In genomic region chr15:88247974-88248625, GRCm38 (mm10) we compare ENCODE assay signal across 9 mouse cellular contexts.
DNase-seq lines count a peak whose midpoint lies in the region; ATAC-seq lines count a peak whose summit lies in the region.
"Had no signal": no experiment of that assay in that cellular context is flagged by ENCODE, and none has a peak within 500 bp of the region (broad histone marks: within the 10 kb centered on the region; RNA-seq: fewer than 3 reads in every experiment).

No protein-coding gene starts in this region.

- 0 out of 2 replicates have a peak overlapping the region, but pooled peaks have one; percentile 21 for H3K9ac ChIP-seq in forebrain, embryonic 14.5 days (ENCODE audit: low read length)
- H3K9ac ChIP-seq: heart, embryonic 15.5 days had no signal

- peaks cover 3% of the 10 kb centered on the region; the same call in 1 of the 2 replicates for H3K4me1 ChIP-seq in forebrain, embryonic 14.5 days (ENCODE audit: control insufficient read depth, insufficient read depth, low read length)
- H3K4me1 ChIP-seq in hindbrain, embryonic 10.5 days (replicated peaks), result peaks cover 17% of the 10 kb centered on the region
- H3K4me1 ChIP-seq: heart, embryonic 15.5 days had no signal

- H3K4me3 ChIP-seq in forebrain, embryonic 14.5 days (ENCODE audit: low read depth, low read length), result no peak overlapping the region
- no peak overlapping the region for H3K4me3 ChIP-seq in hindbrain, embryonic 10.5 days
- H3K4me3 ChIP-seq: heart, embryonic 15.5 days had no signal

- no peaks in the 10 kb centered on the region for H3K9me3 ChIP-seq in forebrain, embryonic 14.5 days (replicated peaks; ENCODE audit: control insufficient read depth, low read length)
- H3K9me3 ChIP-seq in hindbrain, embryonic 10.5 days, result no peaks in the 10 kb centered on the region
- H3K9me3 ChIP-seq: heart, embryonic 15.5 days had no signal

- H3K4me2 ChIP-seq in forebrain, embryonic 14.5 days (ENCODE audit: low read length), result no peak overlapping the region
- H3K4me2 ChIP-seq: heart, embryonic 15.5 days had no signal

- H3K27me3 ChIP-seq in forebrain, embryonic 14.5 days (replicated peaks; ENCODE audit: control insufficient read depth, insufficient read depth, low read length), result no peaks in the 10 kb centered on the region
- peaks cover 10% of the 10 kb centered on the region for H3K27me3 ChIP-seq in hindbrain, embryonic 10.5 days (ENCODE audit: insufficient read depth, poor library complexity, severe bottlenecking)

- no peaks in the 10 kb centered on the region for H3K36me3 ChIP-seq in forebrain, embryonic 14.5 days (ENCODE audit: control insufficient read depth, insufficient read depth, low read length)
- no peaks in the 10 kb centered on the region for H3K36me3 ChIP-seq in hindbrain, embryonic 10.5 days
- H3K36me3 ChIP-seq: heart, embryonic 15.5 days had no signal

- peak; percentile 74 for DNase-seq in Muller cell, postnatal 12 days (ENCODE audit: inconsistent ontology term)
- peak; percentile 93 for DNase-seq in forebrain, embryonic 14.5 days (ENCODE audit: low spot score)
- DNase-seq in hindbrain, embryonic 10.5 days (ENCODE audit: low spot score), result peak; percentile 87
- DNase-seq in layer of hippocampus, adult 9-11 months, result peak; percentile 81
- peak; percentile 72 to 79 for DNase-seq in lung, postnatal 4 days
- peak; percentile 84 for DNase-seq in right cerebral cortex, postnatal 25 days

- ATAC-seq in cerebellum, adult (ENCODE audit: insufficient number of reproducible peaks, low FRiP score, low TSS enrichment), result peak; percentile 71
- peak; percentile 81 for ATAC-seq in forebrain, embryonic 14.5 days
- ATAC-seq in erythroblast, adult 5-6 weeks (replicated peaks; ENCODE audit: low FRiP score, poor library complexity, severe bottlenecking), result no peak

- 27% methylated on average over 14 of the region's 14 CpGs for WGBS in forebrain, embryonic 14.5 days
- WGBS in hindbrain, embryonic 10.5 days, result 27% methylated on average over 14 of the region's 14 CpGs

- H3K27ac ChIP-seq in forebrain, embryonic 14.5 days (ENCODE audit: low read depth, low read length), result no peak overlapping the region
- H3K27ac ChIP-seq in hindbrain, embryonic 10.5 days, result no peak overlapping the region
- H3K27ac ChIP-seq: heart, embryonic 15.5 days had no signal
